Mouse (Mus musculus) heart, adult 2 months (tissue): ENCODE data around the gene Endod1.

Experiments used
- CTCF ChIP-seq: fragments of 200-600 bp; IDR thresholded peaks from 2 replicates; pipeline ENCODE4 v1.8.1; 2022; ENCODE audit warnings: antibody characterized with exemption, mild to moderate bottlenecking, moderate library complexity
- POLR2A ChIP-seq: fragments of 200-500 bp; IDR thresholded peaks from 2 replicates; pipeline ENCODE4 v1.6.1; 2011; ENCODE audit warnings: mild to moderate bottlenecking, low read depth, low read length, control low read depth; ENCODE audit not compliant: insufficient read depth

GRCm38 (mm10) chr9:14350787-14351186 lies 30.5 kb downstream of the Endod1 start:
- TF ChIP-seq CTCF (no peak), POLR2A (no peak)
